Mouse (Mus musculus) midbrain, embryonic 12.5 days (tissue): ENCODE results near the gene Atg7. TPM values are rescaled to one million over a fixed set of nuclear protein-coding genes. Genes with fewer than 3 reads are reported as not detected.

ENCODE experiments used
- ATAC-seq: fragments of 200-750 bp; cut with Nextera tagmentation; 2 replicates; pipeline ENCODE4 v1.8.0; 2017; ENCODE audit warnings: low read depth, moderate TSS enrichment, moderate library complexity; ENCODE audit not compliant: low FRiP score
- H3K27ac ChIP-seq: fragments of 300-500 bp; sonication (generic); replicated peaks from 2 replicates; pipeline ENCODE4 v1.5.1; 2016; ENCODE audit warnings: mild to moderate bottlenecking
- H3K27me3 ChIP-seq: fragments of 300-500 bp; sonication (generic); 2 replicates; pipeline ENCODE4 v1.6.1; 2016; ENCODE audit warnings: mild to moderate bottlenecking
- H3K36me3 ChIP-seq: fragments of 300-500 bp; sonication (generic); 2 replicates; pipeline ENCODE4 v1.6.1; 2016
- H3K4me1 ChIP-seq: fragments of 300-500 bp; sonication (generic); 2 replicates; pipeline ENCODE4 v1.6.1; 2016
- H3K4me2 ChIP-seq: fragments of 300-500 bp; sonication (generic); replicated peaks from 2 replicates; pipeline ENCODE4 v1.6.1; 2016; ENCODE audit warnings: mild to moderate bottlenecking, moderate library complexity
- H3K4me3 ChIP-seq: fragments of 300-500 bp; sonication (generic); 2 replicates; pipeline ENCODE4 v1.5.1; 2016; ENCODE audit warnings: mild to moderate bottlenecking
- H3K9ac ChIP-seq: fragments of 300-500 bp; sonication (generic); replicated peaks from 2 replicates; pipeline ENCODE4 v1.6.1; 2016; ENCODE audit warnings: mild to moderate bottlenecking, moderate library complexity
- H3K9me3 ChIP-seq: fragments of 300-500 bp; sonication (generic); 2 replicates; pipeline ENCODE4 v1.6.1; 2016; ENCODE audit warnings: mild to moderate bottlenecking
- WGBS: fragments of 180-500 bp; shearing (Covaris S2); methylation state at CpG from one replicate; pipeline ENCODE4 v1.1.7; 2016; 5-methylcytosine and 5-hydroxymethylcytosine counted together
- polyA plus RNA-seq: library from polyadenylated mRNA; unstranded; fragments of >200 nt; fragmentation: Nextera tagmentation; extraction: Ambion mirVana; gene quantifications from 2 replicates; pipeline ENCODE4 v1.2.1, GENCODE M21; 2016

The Atg7 gene
- polyA plus RNA-seq, 1 experiment from 2014 or later = 19.4 TPM

- 12% methylated on average over 37 of the region's 46 CpGs for WGBS
- Histone ChIP-seq H3K4me3 (peak overlapping the region; percentile 39), H3K27me3 (peaks cover 9% of the 10 kb centered on the region), H3K9me3 (0 out of 2 replicates have a peak, but pooled peaks cover 3% of the 10 kb centered on the region), H3K4me1 (peaks cover 14% of the 10 kb centered on the region), H3K9ac (peak overlapping the region; percentile 73), H3K36me3 (peaks cover 4% of the 10 kb centered on the region; the same call in 1 of the 2 replicates), H3K27ac (peak overlapping the region; percentile 36; the same call in 1 of the 2 replicates), H3K4me2 (peak overlapping the region; percentile 61)
- ATAC-seq = peak; percentile 60; the same call in 1 of the 2 replicates
Observed at GRCm38 (mm10) chr6:114737931-114738759, 95.2 kb downstream of the Atg7 start.

- H3K4me3 ChIP-seq = peak overlapping the region; percentile 39
- no peak overlapping the region for H3K27ac ChIP-seq
- 76% methylated on average over 4 of the region's 4 CpGs for WGBS
- peak overlapping the region; percentile 73 for H3K9ac ChIP-seq
- 0 out of 2 replicates have a peak, but pooled peaks have one; percentile 38 for ATAC-seq
- H3K27me3 ChIP-seq = peaks cover 9% of the 10 kb centered on the region
- peak overlapping the region; percentile 61 for H3K4me2 ChIP-seq
- peaks cover 14% of the 10 kb centered on the region for H3K4me1 ChIP-seq
- peaks cover 4% of the 10 kb centered on the region; the same call in 1 of the 2 replicates for H3K36me3 ChIP-seq
- H3K9me3 ChIP-seq = 0 out of 2 replicates have a peak, but pooled peaks cover 3% of the 10 kb centered on the region
Observed at GRCm38 (mm10) chr6:114738760-114739112, 95.8 kb downstream of the Atg7 start.

- H3K4me1 ChIP-seq = peaks cover 10% of the 10 kb centered on the region
- 91% methylated on average over 12 of the region's 12 CpGs for WGBS
- no peak overlapping the region for H3K4me2 ChIP-seq
- H3K27me3 ChIP-seq = peaks cover 5% of the 10 kb centered on the region
- no peak overlapping the region for H3K9ac ChIP-seq
- ATAC-seq = no peak
- H3K9me3 ChIP-seq = 0 out of 2 replicates have a peak, but pooled peaks cover 3% of the 10 kb centered on the region
- H3K4me3 ChIP-seq = no peak overlapping the region
- H3K36me3 ChIP-seq = peaks cover 4% of the 10 kb centered on the region; the same call in 1 of the 2 replicates
- no peak overlapping the region for H3K27ac ChIP-seq
Observed at GRCm38 (mm10) chr6:114742209-114743003, 99.5 kb downstream of the Atg7 start.

GRCm38 (mm10) chr6:114743126-114743525 is 100.2 kb downstream of the Atg7 start:
- H3K27ac ChIP-seq = no peak overlapping the region
- H3K36me3 ChIP-seq = peaks cover 4% of the 10 kb centered on the region; the same call in 1 of the 2 replicates
- no peak overlapping the region for H3K4me2 ChIP-seq
- no peak overlapping the region for H3K9ac ChIP-seq
- H3K4me1 ChIP-seq = peaks cover 6% of the 10 kb centered on the region
- ATAC-seq = no peak
- H3K27me3 ChIP-seq = peaks cover 5% of the 10 kb centered on the region
- 0 out of 2 replicates have a peak, but pooled peaks cover 3% of the 10 kb centered on the region for H3K9me3 ChIP-seq
- no peak overlapping the region for H3K4me3 ChIP-seq
- whole genome bisulfite sequencing = 93% methylated on average over 8 of the region's 8 CpGs

- H3K36me3 ChIP-seq = peaks cover 4% of the 10 kb centered on the region; the same call in 1 of the 2 replicates
- WGBS = 80% methylated on average over 2 of the region's 2 CpGs
Observed at GRCm38 (mm10) chr6:114743845-114744244, 100.9 kb downstream of the Atg7 start.

GRCm38 (mm10) chr6:114746439-114746974 is 103.6 kb downstream of the Atg7 start:
- no peak overlapping the region for H3K9ac ChIP-seq
- 79% methylated on average over 7 of the region's 7 CpGs for WGBS
- H3K27me3 ChIP-seq = no peaks in the 10 kb centered on the region
- no peaks in the 10 kb centered on the region for H3K9me3 ChIP-seq
- H3K4me1 ChIP-seq = no peaks in the 10 kb centered on the region
- ATAC-seq = no peak
- no peaks in the 10 kb centered on the region for H3K36me3 ChIP-seq
- H3K4me2 ChIP-seq = no peak overlapping the region
- H3K4me3 ChIP-seq = no peak overlapping the region
- no peak overlapping the region for H3K27ac ChIP-seq

More at GRCm38 (mm10) chr6:114743845-114744244, 100.9 kb downstream of the Atg7 start:
- Histone ChIP-seq H3K9ac (no peak overlapping the region), H3K9me3 (0 out of 2 replicates have a peak, but pooled peaks cover 3% of the 10 kb centered on the region), H3K27me3 (peaks cover 1% of the 10 kb centered on the region; the same call in 1 of the 2 replicates), H3K4me1 (no peaks in the 10 kb centered on the region), H3K27ac (no peak overlapping the region), H3K4me2 (no peak overlapping the region), H3K4me3 (no peak overlapping the region)
- no peak for ATAC-seq

- H3K4me2 ChIP-seq = no peak overlapping the region
- WGBS = 93% methylated on average over 3 of the region's 3 CpGs
- ATAC-seq = no peak
Observed at GRCm38 (mm10) chr6:114748419-114748818, 105.5 kb downstream of the Atg7 start.

GRCm38 (mm10) chr6:114748882-114749281 is 106.0 kb downstream of the Atg7 start:
- H3K4me2 ChIP-seq = no peak overlapping the region
- no peak for ATAC-seq
- H3K27me3 ChIP-seq = no peaks in the 10 kb centered on the region
- no peaks in the 10 kb centered on the region for H3K9me3 ChIP-seq
- H3K4me3 ChIP-seq = no peak overlapping the region
- H3K27ac ChIP-seq = no peak overlapping the region
- no peaks in the 10 kb centered on the region for H3K36me3 ChIP-seq
- WGBS = 92% methylated on average over 3 of the region's 3 CpGs
- H3K9ac ChIP-seq = no peak overlapping the region
- no peaks in the 10 kb centered on the region for H3K4me1 ChIP-seq

More at GRCm38 (mm10) chr6:114748419-114748818, 105.5 kb downstream of the Atg7 start:
- Histone ChIP-seq H3K36me3 (no peaks in the 10 kb centered on the region), H3K4me3 (no peak overlapping the region), H3K9me3 (no peaks in the 10 kb centered on the region), H3K9ac (no peak overlapping the region), H3K27me3 (no peaks in the 10 kb centered on the region), H3K27ac (no peak overlapping the region), H3K4me1 (no peaks in the 10 kb centered on the region)

GRCm38 (mm10) chr6:114758795-114759194 is 115.9 kb downstream of the Atg7 start:
- no peak overlapping the region for H3K9ac ChIP-seq
- ATAC-seq = no peak
- no peak overlapping the region for H3K27ac ChIP-seq
- H3K4me2 ChIP-seq = no peak overlapping the region
- no peaks in the 10 kb centered on the region for H3K4me1 ChIP-seq
- no peaks in the 10 kb centered on the region for H3K27me3 ChIP-seq
- 82% methylated on average over 7 of the region's 7 CpGs for WGBS
- no peaks in the 10 kb centered on the region for H3K9me3 ChIP-seq
- H3K36me3 ChIP-seq = no peaks in the 10 kb centered on the region
- H3K4me3 ChIP-seq = no peak overlapping the region

GRCm38 (mm10) chr6:114766314-114766713 is 123.4 kb downstream of the Atg7 start:
- no peaks in the 10 kb centered on the region for H3K36me3 ChIP-seq
- H3K27ac ChIP-seq = no peak overlapping the region
- H3K9ac ChIP-seq = no peak overlapping the region
- 89% methylated on average over 6 of the region's 6 CpGs for WGBS
- H3K4me2 ChIP-seq = no peak overlapping the region
- H3K27me3 ChIP-seq = no peaks in the 10 kb centered on the region
- no peak overlapping the region for H3K4me3 ChIP-seq
- no peaks in the 10 kb centered on the region for H3K9me3 ChIP-seq
- no peaks in the 10 kb centered on the region for H3K4me1 ChIP-seq
- no peak for ATAC-seq

- no peaks in the 10 kb centered on the region for H3K9me3 ChIP-seq
- no peak for ATAC-seq
- H3K9ac ChIP-seq = no peak overlapping the region
- H3K4me1 ChIP-seq = no peaks in the 10 kb centered on the region
- no peaks in the 10 kb centered on the region for H3K27me3 ChIP-seq
- no peak overlapping the region for H3K4me3 ChIP-seq
- H3K27ac ChIP-seq = no peak overlapping the region
- 73% methylated on average over 2 of the region's 2 CpGs for WGBS
- no peak overlapping the region for H3K4me2 ChIP-seq
- H3K36me3 ChIP-seq = no peaks in the 10 kb centered on the region
Observed at GRCm38 (mm10) chr6:114767710-114768109, 124.8 kb downstream of the Atg7 start.
